Mouse (Mus musculus): Measurements from ENCODE around the gene Gpatch4.

The Gpatch4 gene

GRCm38 (mm10) chr3:88094126-88094525 is 51.2 kb downstream of the Gpatch4 start:
- Histone ChIP-seq H3K27me3 (ENCODE audit: insufficient read depth, low read length) (no peaks in the 10 kb centered on the region), H3K4me3 (replicated peaks; ENCODE audit: low read length) (no peak overlapping the region), H3K36me3 (ENCODE audit: insufficient read depth, low read length) (peaks cover 100% of the 10 kb centered on the region), H3K9me3 (ENCODE audit: low read length) (no peaks in the 10 kb centered on the region), H3K4me1 (replicated peaks; ENCODE audit: low read depth, low read length) (no peaks in the 10 kb centered on the region)
- TF ChIP-seq POU5F1 (IDR thresholded peaks at IDR 0.05; ENCODE audit: borderline replicate concordance, low read length) = no peak
- no peak for TF ChIP-seq NANOG (IDR thresholded peaks at IDR 0.05; ENCODE audit: borderline replicate concordance, low read length)
- no peak for TF ChIP-seq CTCF (conservative IDR thresholded peaks at IDR 0.05; ENCODE audit: low read length)

GRCm38 (mm10) chr3:88097666-88098065 is 54.8 kb downstream of the Gpatch4 start:
- Histone ChIP-seq H3K36me3 (ENCODE audit: insufficient read depth, low read length) (peaks cover 99% of the 10 kb centered on the region), H3K9me3 (ENCODE audit: low read length) (no peaks in the 10 kb centered on the region), H3K27me3 (ENCODE audit: insufficient read depth, low read length) (no peaks in the 10 kb centered on the region)

GRCm38 (mm10) chr3:88100251-88100650 is 57.3 kb downstream of the Gpatch4 start:
- H3K9me3 ChIP-seq (ENCODE audit: low read length) = no peaks in the 10 kb centered on the region
- peaks cover 11% of the 10 kb centered on the region for H3K4me1 ChIP-seq (replicated peaks; ENCODE audit: low read depth, low read length)
- H3K27me3 ChIP-seq (ENCODE audit: insufficient read depth, low read length) = no peaks in the 10 kb centered on the region
- H3K4me3 ChIP-seq (replicated peaks; ENCODE audit: low read length) = no peak overlapping the region
- H3K36me3 ChIP-seq (ENCODE audit: insufficient read depth, low read length) = peaks cover 99% of the 10 kb centered on the region
- TF ChIP-seq POU5F1 (IDR thresholded peaks at IDR 0.05; ENCODE audit: borderline replicate concordance, low read length) (no peak), NANOG (IDR thresholded peaks at IDR 0.05; ENCODE audit: borderline replicate concordance, low read length) (no peak)

More at GRCm38 (mm10) chr3:88097666-88098065, 54.8 kb downstream of the Gpatch4 start:
- no peak for TF ChIP-seq NANOG (IDR thresholded peaks at IDR 0.05; ENCODE audit: borderline replicate concordance, low read length)
- TF ChIP-seq CTCF (conservative IDR thresholded peaks at IDR 0.05; ENCODE audit: low read length) = no peak
- H3K4me3 ChIP-seq (replicated peaks; ENCODE audit: low read length) = no peak overlapping the region
- H3K4me1 ChIP-seq (replicated peaks; ENCODE audit: low read depth, low read length) = no peaks in the 10 kb centered on the region

DNA sequence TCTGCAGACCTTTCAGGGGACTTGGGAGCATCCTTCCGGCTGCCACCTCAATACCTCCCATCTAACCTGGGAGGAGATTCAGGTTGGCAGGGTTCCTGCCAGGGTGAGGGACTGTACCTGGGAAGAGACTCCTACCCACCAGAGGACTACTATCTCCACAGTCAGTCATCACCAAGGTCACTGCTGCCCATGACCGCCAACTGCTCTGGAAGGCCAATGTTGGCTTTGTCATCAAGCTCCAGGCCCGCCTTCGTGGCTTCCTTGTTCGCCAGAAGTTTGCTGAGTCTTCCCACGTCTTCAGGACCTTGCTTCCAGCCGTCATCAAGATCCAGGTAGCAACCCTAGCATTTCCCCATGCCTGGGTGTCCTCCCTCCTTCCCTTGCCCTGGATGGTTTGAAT is 58.8 kb downstream of the Gpatch4 start:
- no peak overlapping the region for H3K4me3 ChIP-seq (replicated peaks; ENCODE audit: low read length)
- H3K9me3 ChIP-seq (ENCODE audit: low read length) = no peaks in the 10 kb centered on the region
- TF ChIP-seq NANOG (IDR thresholded peaks at IDR 0.05; ENCODE audit: borderline replicate concordance, low read length) = no peak
- TF ChIP-seq POU5F1 (IDR thresholded peaks at IDR 0.05; ENCODE audit: borderline replicate concordance, low read length) = no peak
- TF ChIP-seq CTCF (conservative IDR thresholded peaks at IDR 0.05; ENCODE audit: low read length) = no peak
- no peaks in the 10 kb centered on the region for H3K27me3 ChIP-seq (ENCODE audit: insufficient read depth, low read length)
- H3K4me1 ChIP-seq (replicated peaks; ENCODE audit: low read depth, low read length) = peaks cover 11% of the 10 kb centered on the region
- peaks cover 99% of the 10 kb centered on the region for H3K36me3 ChIP-seq (ENCODE audit: insufficient read depth, low read length)

GRCm38 (mm10) chr3:88102196-88102595 is 59.3 kb downstream of the Gpatch4 start:
- TF ChIP-seq CTCF (conservative IDR thresholded peaks at IDR 0.05; ENCODE audit: low read length) = no peak
- TF ChIP-seq POU5F1 (IDR thresholded peaks at IDR 0.05; ENCODE audit: borderline replicate concordance, low read length) = no peak
- TF ChIP-seq NANOG (IDR thresholded peaks at IDR 0.05; ENCODE audit: borderline replicate concordance, low read length) = no peak
- H3K36me3 ChIP-seq (ENCODE audit: insufficient read depth, low read length) = peaks cover 99% of the 10 kb centered on the region
- H3K9me3 ChIP-seq (ENCODE audit: low read length) = no peaks in the 10 kb centered on the region
- peaks cover 11% of the 10 kb centered on the region for H3K4me1 ChIP-seq (replicated peaks; ENCODE audit: low read depth, low read length)
- no peak overlapping the region for H3K4me3 ChIP-seq (replicated peaks; ENCODE audit: low read length)
- H3K27me3 ChIP-seq (ENCODE audit: insufficient read depth, low read length) = no peaks in the 10 kb centered on the region

DNA sequence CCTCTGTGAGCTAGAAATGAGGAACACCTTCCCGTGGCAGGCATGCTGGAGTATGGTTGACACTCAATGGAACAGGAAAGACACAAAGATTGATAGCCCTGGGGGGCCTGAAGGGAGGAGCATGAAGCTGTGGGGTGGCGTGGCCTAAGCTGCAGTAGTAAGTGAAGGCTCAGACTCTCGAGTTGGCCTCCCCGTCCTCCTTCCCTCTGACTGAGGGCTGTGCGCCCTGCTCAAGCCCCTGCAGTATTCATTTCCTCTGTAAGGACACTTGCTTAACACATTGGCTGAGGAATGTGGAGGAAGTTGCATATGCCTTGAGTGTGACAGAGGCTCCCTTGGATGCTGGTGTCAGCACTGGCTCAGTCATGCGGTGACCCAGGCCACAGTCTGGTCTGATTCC is 59.7 kb downstream of the Gpatch4 start:
- Histone ChIP-seq H3K36me3 (ENCODE audit: insufficient read depth, low read length) (peaks cover 99% of the 10 kb centered on the region), H3K4me3 (replicated peaks; ENCODE audit: low read length) (no peak overlapping the region), H3K9me3 (ENCODE audit: low read length) (no peaks in the 10 kb centered on the region), H3K27me3 (ENCODE audit: insufficient read depth, low read length) (no peaks in the 10 kb centered on the region), H3K4me1 (replicated peaks; ENCODE audit: low read depth, low read length) (peaks cover 11% of the 10 kb centered on the region)
- TF ChIP-seq POU5F1 (IDR thresholded peaks at IDR 0.05; ENCODE audit: borderline replicate concordance, low read length) (no peak), NANOG (IDR thresholded peaks at IDR 0.05; ENCODE audit: borderline replicate concordance, low read length) (no peak), CTCF (conservative IDR thresholded peaks at IDR 0.05; ENCODE audit: low read length) (no peak)

Measured in E14TG2a.4 (cell line).